Mouse (Mus musculus): ENCODE results near the gene Uox. TPM values are rescaled to one million over a fixed set of nuclear protein-coding genes. Genes with fewer than 3 reads are reported as not detected.

Gene Uox
- total RNA-seq, 1 experiment from 2014 or later = not detected

GRCm38 (mm10) chr3:146616533-146617283 is 46.5 kb downstream of the Uox start:
- ATAC-seq (ENCODE audit: extremely low read depth, insufficient number of reproducible peaks, low FRiP score, poor library complexity, severe bottlenecking) = peak; percentile 71

DNA sequence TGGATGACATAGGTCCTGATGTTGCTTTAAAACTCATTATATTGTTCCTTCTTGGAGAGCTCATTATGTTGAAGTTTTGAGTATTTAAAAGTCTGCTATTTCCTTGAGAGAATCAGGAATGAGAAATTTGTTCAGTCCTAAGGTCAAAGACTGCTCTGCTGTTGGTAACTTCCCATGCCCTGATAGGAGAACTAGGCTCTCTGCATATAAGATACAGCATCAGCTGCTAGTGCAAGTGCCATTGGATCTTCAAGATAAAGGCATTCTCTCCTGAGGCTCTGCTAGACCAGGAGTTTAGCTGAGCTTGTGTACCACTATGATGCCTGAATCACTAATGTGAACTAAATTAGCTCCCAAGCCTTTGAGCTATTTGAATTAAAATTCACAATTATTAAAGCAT is 47.7 kb downstream of the Uox start:
- ATAC-seq (ENCODE audit: extremely low read depth, insufficient number of reproducible peaks, low FRiP score, poor library complexity, severe bottlenecking) = no peak

GRCm38 (mm10) chr3:146618357-146618756 is 48.1 kb downstream of the Uox start:
- no peak for ATAC-seq (ENCODE audit: extremely low read depth, insufficient number of reproducible peaks, low FRiP score, poor library complexity, severe bottlenecking)

GRCm38 (mm10) chr3:146620101-146620500 is 49.9 kb downstream of the Uox start:
- no peak for ATAC-seq (ENCODE audit: extremely low read depth, insufficient number of reproducible peaks, low FRiP score, poor library complexity, severe bottlenecking)

DNA sequence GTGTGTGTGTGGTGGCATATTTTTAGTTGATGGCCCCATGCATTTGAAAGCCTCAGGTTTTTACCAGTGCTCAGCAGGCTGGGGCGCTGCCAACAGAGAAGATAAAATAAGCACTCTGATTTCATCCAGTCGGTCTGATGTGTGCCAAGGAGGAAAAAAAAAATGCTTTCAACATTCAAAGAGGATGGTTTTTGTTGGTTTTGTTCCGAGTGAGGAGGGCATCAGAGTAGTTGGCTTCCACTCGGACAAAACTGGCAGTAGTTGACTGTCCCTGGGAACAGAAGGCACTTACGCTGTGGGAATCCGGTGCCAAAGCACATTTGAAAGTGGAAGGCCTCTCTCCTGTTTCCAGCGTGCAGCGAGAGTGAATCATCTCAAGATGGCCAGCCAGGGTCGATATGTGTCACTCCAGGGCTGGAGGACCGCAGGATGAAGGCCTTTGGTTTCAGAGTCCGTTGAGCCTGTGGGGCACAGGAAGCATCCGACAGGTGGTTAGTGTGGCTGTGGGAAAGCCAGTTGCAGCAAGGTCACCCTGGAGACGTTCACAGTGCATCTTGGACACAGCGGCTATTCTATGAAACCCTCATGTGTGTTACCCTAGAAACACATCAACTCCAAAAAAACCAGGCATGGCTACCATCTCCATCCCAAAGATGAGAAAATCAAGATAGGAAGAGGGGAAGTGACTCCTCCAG is 50.5 kb downstream of the Uox start:
- ATAC-seq (ENCODE audit: extremely low read depth, insufficient number of reproducible peaks, low FRiP score, poor library complexity, severe bottlenecking) = no peak

DNA sequence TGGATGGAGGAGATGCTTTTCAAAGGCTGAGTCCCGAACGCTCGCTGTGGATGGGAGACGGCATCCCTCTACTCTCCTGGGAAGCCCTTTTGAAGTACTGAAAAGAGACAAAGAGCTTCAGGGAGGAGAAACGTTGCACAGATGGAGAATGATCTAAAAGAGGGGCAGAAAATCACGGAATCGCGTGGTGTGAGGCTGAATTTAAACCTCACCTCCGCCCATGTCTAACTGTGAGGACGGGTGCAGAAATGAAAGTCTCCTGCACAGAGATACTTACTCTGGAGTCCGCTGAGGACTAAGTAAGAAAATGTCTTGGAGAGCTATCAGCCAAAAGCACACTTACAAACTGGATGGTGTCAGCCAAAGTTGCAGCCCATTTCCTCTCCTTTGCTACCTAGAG is 51.7 kb downstream of the Uox start:
- no peak for ATAC-seq (ENCODE audit: extremely low read depth, insufficient number of reproducible peaks, low FRiP score, poor library complexity, severe bottlenecking)

DNA sequence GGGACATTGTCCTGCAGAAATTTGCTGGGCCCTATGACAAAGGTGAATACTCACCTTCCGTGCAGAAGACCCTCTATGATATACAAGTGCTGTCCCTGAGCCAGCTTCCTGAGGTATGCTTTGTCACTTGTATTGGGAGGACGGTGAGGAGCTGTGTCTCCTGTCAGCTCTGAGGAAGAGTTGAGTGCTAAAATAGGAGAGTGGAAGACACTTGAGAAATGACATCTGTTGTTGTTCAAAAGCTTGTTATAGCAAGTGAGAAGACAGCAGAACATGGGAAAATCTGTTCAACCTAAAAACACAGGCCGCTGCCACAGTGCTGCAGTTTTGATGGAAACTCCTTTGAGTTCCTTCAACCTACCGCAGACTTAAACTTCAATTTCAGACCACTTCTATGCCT is 55.5 kb downstream of the Uox start:
- ATAC-seq (ENCODE audit: extremely low read depth, insufficient number of reproducible peaks, low FRiP score, poor library complexity, severe bottlenecking) = no peak

- no peak for ATAC-seq (ENCODE audit: extremely low read depth, insufficient number of reproducible peaks, low FRiP score, poor library complexity, severe bottlenecking)
Measured at GRCm38 (mm10) chr3:146628227-146628982, 58.2 kb downstream of the Uox start.

- no peak for ATAC-seq (ENCODE audit: extremely low read depth, insufficient number of reproducible peaks, low FRiP score, poor library complexity, severe bottlenecking)
Measured at GRCm38 (mm10) chr3:146632506-146632905, 62.3 kb downstream of the Uox start.

- no peak for ATAC-seq (ENCODE audit: extremely low read depth, insufficient number of reproducible peaks, low FRiP score, poor library complexity, severe bottlenecking)
Measured at GRCm38 (mm10) chr3:146641818-146642427, 71.7 kb downstream of the Uox start.

DNA sequence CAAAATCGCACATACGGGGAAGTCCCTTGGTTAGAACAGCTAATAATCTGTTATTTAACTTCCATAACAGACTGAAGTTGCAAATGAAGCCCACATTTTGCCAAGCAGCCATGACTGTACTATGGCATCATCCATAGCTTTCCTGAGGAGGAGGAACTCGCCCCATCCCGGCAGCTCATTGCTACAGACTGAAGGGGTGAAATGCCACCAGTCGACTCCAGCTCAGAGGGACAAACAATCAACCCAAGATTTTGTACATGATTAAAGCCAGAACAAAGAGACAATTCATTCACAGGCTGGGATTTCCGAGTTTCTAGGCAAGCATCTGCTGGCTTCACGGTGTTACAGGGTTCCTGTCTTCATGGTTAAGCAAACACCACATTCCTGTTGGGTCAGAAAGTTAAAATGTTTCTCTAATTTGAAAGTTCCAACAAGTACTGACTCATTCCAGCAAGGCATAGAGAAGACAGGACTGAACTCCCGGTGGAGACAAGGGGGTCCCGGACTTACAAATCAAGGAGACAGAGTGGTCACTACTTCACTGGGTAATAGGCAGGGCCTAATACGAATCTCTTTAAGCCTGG is 79.2 kb downstream of the Uox start:
- ATAC-seq (ENCODE audit: extremely low read depth, insufficient number of reproducible peaks, low FRiP score, poor library complexity, severe bottlenecking) = no peak

DNA sequence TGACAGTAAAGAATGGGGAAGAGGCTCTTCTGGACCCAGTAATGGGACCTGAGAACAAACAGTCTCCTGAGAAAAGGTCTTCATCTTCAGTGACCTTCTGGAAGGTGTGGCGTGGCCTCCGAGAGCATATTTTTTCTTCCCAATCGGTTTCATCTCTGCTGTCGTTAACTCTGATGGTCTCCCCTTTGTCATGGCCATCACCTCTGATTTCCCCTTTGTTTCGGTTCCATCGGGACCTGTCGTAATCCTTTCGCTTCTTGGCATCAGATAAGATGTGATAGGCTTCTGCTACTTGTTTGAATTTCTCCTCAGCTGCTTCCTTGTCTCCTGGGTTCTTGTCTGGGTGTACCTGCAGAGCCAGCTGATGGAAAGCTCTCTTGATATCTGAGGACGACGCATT is 80.5 kb downstream of the Uox start:
- ATAC-seq (ENCODE audit: extremely low read depth, insufficient number of reproducible peaks, low FRiP score, poor library complexity, severe bottlenecking) = no peak

DNA sequence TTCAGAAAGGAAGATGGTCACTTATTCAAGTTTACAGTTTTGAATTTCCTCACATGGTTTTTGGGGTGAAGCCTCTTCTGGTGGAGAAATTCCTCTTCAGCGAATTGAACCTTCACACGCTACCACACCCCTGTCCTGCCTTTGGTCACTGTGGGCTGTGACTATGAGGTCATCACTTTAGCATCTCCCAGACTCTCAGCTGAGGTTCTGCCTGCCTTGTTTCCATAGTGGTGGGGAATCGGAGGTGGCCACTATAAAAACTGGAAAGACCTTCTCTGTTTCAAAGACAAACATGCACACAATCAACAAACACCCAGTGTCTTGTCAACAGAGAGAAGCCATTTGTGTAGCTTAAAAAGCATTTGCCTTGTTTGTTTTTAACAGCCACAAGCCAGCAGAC is 81.0 kb downstream of the Uox start, which contains the start of gene 4930503B20Rik:
Gene 4930503B20Rik (minus strand): TSS at position 101 of the 400 bp plus-strand sequence.
- ATAC-seq (ENCODE audit: extremely low read depth, insufficient number of reproducible peaks, low FRiP score, poor library complexity, severe bottlenecking) = no peak

GRCm38 (mm10) chr3:146652431-146652830 is 82.2 kb downstream of the Uox start:
- ATAC-seq (ENCODE audit: extremely low read depth, insufficient number of reproducible peaks, low FRiP score, poor library complexity, severe bottlenecking) = no peak

DNA sequence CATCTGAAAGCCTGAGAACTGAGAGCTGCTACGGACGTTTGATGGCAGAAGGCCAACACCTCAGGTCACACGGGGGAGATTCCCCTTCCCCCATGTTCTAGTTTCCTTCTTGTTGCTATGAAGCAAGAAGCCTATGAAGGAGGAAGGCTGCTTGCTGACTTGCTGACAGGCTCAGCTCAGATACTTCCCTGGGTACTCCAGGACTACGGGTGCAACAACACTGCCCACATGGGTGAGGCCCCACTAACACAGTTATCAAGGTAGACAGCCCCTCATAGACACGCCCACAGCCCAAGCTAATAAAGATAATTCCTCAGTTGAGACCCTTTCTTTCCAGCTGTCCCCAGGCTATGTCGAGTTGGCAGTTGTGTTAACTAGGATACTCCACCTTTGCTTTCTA is 83.5 kb downstream of the Uox start:
- ATAC-seq (ENCODE audit: extremely low read depth, insufficient number of reproducible peaks, low FRiP score, poor library complexity, severe bottlenecking) = no peak

- ATAC-seq (ENCODE audit: extremely low read depth, insufficient number of reproducible peaks, low FRiP score, poor library complexity, severe bottlenecking) = no peak
Measured at GRCm38 (mm10) chr3:146655111-146655577, 84.9 kb downstream of the Uox start.

DNA sequence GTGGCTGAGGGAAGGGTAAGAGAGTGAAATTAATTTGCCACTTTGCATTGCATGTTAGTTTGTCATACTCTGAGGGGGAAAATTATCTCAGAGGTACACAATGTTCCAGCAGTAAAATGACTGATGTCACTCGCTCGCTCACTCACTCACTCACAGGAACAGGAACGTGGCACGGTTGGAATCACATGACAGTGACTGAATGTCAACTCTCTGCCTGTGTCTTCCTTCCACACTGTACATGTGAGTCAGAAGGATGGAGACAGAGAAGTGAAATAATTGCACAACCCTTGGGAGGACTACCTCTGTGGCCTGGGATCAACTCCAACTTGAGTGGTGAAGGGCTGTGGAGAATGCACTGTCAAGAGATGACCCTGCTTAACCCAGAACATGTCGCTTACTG is 87.2 kb downstream of the Uox start:
- ATAC-seq (ENCODE audit: extremely low read depth, insufficient number of reproducible peaks, low FRiP score, poor library complexity, severe bottlenecking) = no peak

DNA sequence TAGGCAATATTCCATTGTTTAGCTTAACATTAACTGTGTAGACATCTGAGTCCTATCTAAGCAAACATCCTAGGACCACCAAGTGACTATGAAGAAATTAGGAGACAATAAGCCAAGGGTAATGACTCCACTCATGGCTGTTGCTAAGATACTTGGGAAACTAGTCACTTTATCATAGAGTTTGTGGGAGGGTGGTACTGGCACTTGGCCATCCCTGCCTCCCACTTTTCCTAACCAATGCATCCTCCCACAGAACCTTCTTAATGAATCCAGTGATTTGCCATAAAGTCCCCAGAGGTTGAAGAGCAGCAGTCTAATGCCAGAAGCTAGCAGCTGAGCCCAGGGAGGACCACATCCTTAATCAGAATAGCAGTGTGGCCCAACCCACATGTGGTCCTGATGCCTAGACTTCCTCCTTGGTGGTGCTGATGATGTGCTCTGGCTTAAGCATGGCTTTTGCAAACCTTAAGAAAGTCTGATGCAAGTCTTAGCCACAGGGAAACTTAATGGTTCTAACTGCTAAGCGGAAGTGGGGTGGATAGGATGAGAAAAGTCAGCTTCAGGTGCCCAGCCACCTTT is 87.9 kb downstream of the Uox start:
- 0 out of 2 replicates have a peak, but pooled peaks have one; percentile 6 for ATAC-seq (ENCODE audit: extremely low read depth, insufficient number of reproducible peaks, low FRiP score, poor library complexity, severe bottlenecking)

DNA sequence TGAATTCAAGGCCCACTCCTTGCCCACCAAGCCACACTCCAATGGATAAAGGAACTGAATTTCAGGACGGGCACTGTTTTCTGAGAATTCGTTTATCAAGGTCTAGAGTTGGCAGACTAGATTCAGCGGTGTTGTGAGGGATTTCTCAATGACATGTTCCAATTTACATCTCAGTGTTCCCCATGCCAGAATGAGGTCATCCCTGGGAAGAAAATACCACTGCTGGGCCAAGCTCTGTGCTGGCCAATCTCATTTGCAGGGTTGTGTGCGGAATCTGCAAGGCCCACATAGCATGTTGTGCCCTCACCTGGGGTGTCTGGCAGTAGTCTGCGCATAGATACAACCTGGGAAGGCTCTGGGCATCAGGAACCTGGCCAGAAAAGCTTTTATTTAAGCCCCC is 89.1 kb downstream of the Uox start:
- no peak for ATAC-seq (ENCODE audit: extremely low read depth, insufficient number of reproducible peaks, low FRiP score, poor library complexity, severe bottlenecking)

Data from neutrophil, adult 5-6 weeks (primary cell).